Mouse (Mus musculus) CH12.LX (cell line): ENCODE measurements around the gene Sema3b.

Experiments
- CTCF ChIP-seq, 2 experiments: IDR thresholded peaks in 1 of 2; conservative IDR thresholded peaks in 1 of 2; 2 replicates each; pipeline ENCODE4 v1.5.1; 2011 to 2012; ENCODE audit warnings: low read depth in 2 of 2, low read length in 2 of 2, improper control_type of control experiment in 1 of 2, inconsistent platforms in 1 of 2, mild to moderate bottlenecking in 1 of 2, moderate library complexity in 1 of 2
- E2F4 ChIP-seq: IDR thresholded peaks from 2 replicates; pipeline ENCODE4 v1.6.1; 2011; ENCODE audit warnings: low read depth, low read length, improper control_type of control experiment; ENCODE audit not compliant: insufficient replicate concordance
- POLR2A ChIP-seq: IDR thresholded peaks from 2 replicates; pipeline ENCODE4 v1.6.1; 2011; ENCODE audit warnings: low read depth, mild to moderate bottlenecking, improper control_type of control experiment, low read length

DNA sequence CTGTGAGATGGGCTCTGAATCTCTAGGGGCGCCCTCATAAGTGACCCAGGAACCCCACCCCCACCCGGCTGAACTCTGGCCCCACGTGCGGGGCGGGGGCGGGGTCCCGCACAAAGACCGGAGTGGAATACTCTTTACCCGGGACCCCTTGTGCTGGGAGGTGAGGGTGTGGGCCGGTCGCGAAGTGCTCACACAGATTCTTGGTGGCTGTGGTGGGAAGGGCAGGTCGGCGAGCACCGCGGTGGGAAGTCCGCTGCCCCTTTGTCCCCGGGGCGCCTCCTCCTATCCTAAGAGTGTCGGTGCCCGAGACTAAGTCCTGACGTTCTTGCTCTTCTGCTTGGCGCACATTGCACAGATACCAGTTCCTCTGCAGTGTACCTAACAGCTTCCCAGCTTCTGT is 39.8 kb downstream of the Sema3b start:
- TF ChIP-seq CTCF (conservative IDR thresholded peaks at IDR 0.05 in 1 of 2, IDR thresholded peaks at IDR 0.05 in 1 of 2; ENCODE audit: low read depth in 2 of 2, low read length in 2 of 2), result no peak
- TF ChIP-seq E2F4, result no peak
- TF ChIP-seq POLR2A, result no peak
